Mouse (Mus musculus) forebrain, embryonic 16.5 days (tissue): ENCODE measurements at regions not wholly inside any gene's neighbourhood (a gene's known extent, or its start where the extent isn't known, plus 50 kb on each side); places are given as distances from the start of the nearest gene placed in this dataset.

Experiments
- ATAC-seq: fragments of 200-750 bp; cut with Nextera tagmentation; 2 replicates; pipeline ENCODE4 v1.8.0; 2017; ENCODE audit warnings: mild to moderate bottlenecking, moderate library complexity
- H3K27ac ChIP-seq: fragments of 300-500 bp; sonication (generic); 2 replicates; pipeline ENCODE4 v1.5.1; 2014; ENCODE audit warnings: low read length, control low read depth
- H3K27me3 ChIP-seq: fragments of 300-500 bp; sonication (generic); replicated peaks from 2 replicates; pipeline ENCODE4 v1.6.1; 2014; ENCODE audit warnings: low read length; ENCODE audit not compliant: control insufficient read depth, insufficient read depth
- H3K36me3 ChIP-seq: fragments of 300-500 bp; sonication (generic); 2 replicates; pipeline ENCODE4 v1.6.1; 2014; ENCODE audit not compliant: control insufficient read depth, insufficient read depth
- H3K4me1 ChIP-seq: fragments of 300-500 bp; sonication (generic); replicated peaks from 2 replicates; pipeline ENCODE4 v1.6.1; 2014; ENCODE audit warnings: low read length; ENCODE audit not compliant: control insufficient read depth, insufficient read depth
- H3K4me2 ChIP-seq: fragments of 300-500 bp; sonication (generic); 2 replicates; pipeline ENCODE4 v1.6.1; 2014; ENCODE audit warnings: mild to moderate bottlenecking, low read length, control low read depth
- H3K4me3 ChIP-seq: fragments of 300-500 bp; sonication (generic); replicated peaks from 2 replicates; pipeline ENCODE4 v1.5.1; 2014; ENCODE audit warnings: mild to moderate bottlenecking, low read length, control low read depth
- H3K9ac ChIP-seq: fragments of 300-500 bp; sonication (generic); replicated peaks from 2 replicates; pipeline ENCODE4 v1.6.1; 2014; ENCODE audit warnings: low read depth, low read length, control low read depth
- H3K9me3 ChIP-seq: fragments of 300-500 bp; sonication (generic); 2 replicates; pipeline ENCODE4 v1.6.1; 2016; ENCODE audit warnings: low read length; ENCODE audit not compliant: control insufficient read depth
- WGBS: fragments of 180-500 bp; shearing (Covaris S2); extraction: QIAGEN DNeasy Blood & Tissue Kit; methylation state at CpG from one replicate; pipeline ENCODE4 v1.1.7; 2014; 5-methylcytosine and 5-hydroxymethylcytosine counted together

DNA sequence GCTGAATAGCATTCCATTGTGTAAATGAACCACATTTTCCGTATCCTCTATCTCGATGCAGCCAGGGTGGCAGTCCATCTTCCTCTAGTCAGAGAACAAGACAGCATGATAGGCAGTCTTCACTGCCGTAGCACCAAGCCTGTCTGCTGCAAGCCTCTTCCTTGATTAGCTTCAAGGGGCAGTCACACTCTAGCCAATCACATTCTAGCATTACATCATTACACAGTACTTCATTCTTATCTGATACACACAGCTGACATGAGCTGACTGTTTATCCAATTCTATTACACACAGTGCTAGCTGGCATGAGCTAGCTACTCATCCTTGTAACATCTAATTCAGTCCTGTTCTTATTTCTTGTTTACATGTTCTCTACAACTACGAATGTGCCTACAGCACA, 156.6 kb downstream of the Gm21897 start:
- no peak overlapping the region for H3K9ac ChIP-seq
- H3K27me3 ChIP-seq: no peaks in the 10 kb centered on the region
- no peak overlapping the region for H3K27ac ChIP-seq
- H3K4me3 ChIP-seq: no peak overlapping the region
- no peak overlapping the region for H3K4me2 ChIP-seq
- no peaks in the 10 kb centered on the region for H3K9me3 ChIP-seq
- no peak for ATAC-seq
- no peaks in the 10 kb centered on the region for H3K4me1 ChIP-seq
- 89% methylated on average over 4 of the region's 4 CpGs for WGBS
- H3K36me3 ChIP-seq: no peaks in the 10 kb centered on the region

DNA sequence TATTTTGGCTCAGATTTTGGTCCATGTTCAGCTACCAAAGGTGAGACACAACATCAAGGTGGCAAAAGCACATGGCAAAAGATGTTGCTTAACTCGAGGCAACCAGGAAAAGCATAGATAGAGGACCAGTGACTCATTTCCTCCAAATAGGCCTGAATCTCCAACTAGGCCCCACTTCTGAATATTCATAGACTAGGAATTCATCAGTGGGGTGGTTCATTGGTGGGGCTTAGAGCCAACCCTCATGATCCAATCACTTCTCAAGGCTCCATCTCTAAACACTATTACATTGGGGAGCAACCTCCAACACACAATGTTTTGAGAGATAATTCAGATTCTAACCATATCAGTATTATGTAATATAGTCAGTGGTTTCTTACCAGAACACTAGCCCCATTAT, 161.6 kb downstream of the Gm21897 start:
- Histone ChIP-seq H3K4me2 (no peak overlapping the region), H3K9ac (no peak overlapping the region), H3K4me3 (no peak overlapping the region), H3K4me1 (no peaks in the 10 kb centered on the region), H3K9me3 (no peaks in the 10 kb centered on the region), H3K36me3 (no peaks in the 10 kb centered on the region), H3K27me3 (no peaks in the 10 kb centered on the region), H3K27ac (no peak overlapping the region)
- ATAC-seq: no peak
- WGBS: 67% methylated on average over 1 of the region's 1 CpGs

DNA sequence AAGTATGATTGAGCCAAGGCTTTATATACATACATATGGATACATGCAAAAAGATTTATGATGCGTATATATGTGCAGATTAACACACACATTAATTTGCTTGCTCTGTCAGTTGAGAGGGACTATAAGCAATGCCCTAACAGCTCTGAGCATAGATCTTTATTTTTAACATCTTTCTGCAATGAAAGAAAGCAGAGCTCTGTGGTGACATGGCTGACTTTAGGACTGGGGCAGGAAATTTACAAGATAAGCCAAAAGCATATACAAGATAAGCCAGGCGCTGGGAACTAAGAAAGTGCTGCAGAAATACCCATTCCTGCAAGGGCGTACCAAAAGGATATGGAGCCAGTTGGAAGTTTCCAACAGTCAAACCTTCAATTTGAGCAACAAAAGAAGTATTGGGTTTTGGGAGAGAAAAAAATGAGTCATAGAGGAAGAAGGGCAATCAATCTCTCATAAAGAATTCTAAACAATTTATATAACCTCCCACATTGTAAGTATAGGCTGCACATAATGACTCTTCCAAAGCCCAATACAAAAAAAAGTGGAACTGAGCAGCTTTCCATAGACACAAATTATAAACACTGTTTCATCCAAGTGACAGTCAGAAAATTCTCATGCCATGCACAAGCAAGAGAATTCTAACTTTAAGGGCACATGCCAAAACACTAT, 174.2 kb downstream of the Gm21897 start:
- H3K27ac ChIP-seq: no peak overlapping the region
- H3K4me1 ChIP-seq: no peaks in the 10 kb centered on the region
- 90% methylated on average over 3 of the region's 3 CpGs for WGBS
- no peak overlapping the region for H3K4me2 ChIP-seq
- no peaks in the 10 kb centered on the region for H3K27me3 ChIP-seq
- no peak overlapping the region for H3K9ac ChIP-seq
- ATAC-seq: no peak
- no peaks in the 10 kb centered on the region for H3K9me3 ChIP-seq
- H3K36me3 ChIP-seq: no peaks in the 10 kb centered on the region
- H3K4me3 ChIP-seq: no peak overlapping the region

DNA sequence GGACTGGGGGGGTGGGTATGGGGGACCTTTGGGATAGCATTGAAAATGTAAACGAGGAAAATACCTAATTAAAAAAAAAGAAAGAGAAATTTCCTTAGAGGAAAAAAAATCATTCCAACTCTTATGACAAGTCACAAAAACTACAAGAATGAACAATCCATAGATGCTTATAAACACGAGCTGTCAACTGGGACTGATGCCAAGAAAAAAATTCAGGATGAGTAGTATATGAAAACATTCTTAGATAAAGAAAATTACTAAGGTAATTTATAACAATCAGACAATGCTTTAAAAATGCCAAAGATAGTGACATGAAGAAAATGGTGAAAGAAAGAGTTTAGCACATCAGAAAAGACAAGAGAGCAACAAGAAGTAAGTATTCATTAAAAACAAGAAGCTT, 176.0 kb downstream of the Gm21897 start:
- no peak overlapping the region for H3K9ac ChIP-seq
- H3K4me3 ChIP-seq: no peak overlapping the region
- 62% methylated on average over 2 of the region's 2 CpGs for WGBS
- no peak overlapping the region for H3K27ac ChIP-seq
- no peak overlapping the region for H3K4me2 ChIP-seq
- no peaks in the 10 kb centered on the region for H3K36me3 ChIP-seq
- no peaks in the 10 kb centered on the region for H3K9me3 ChIP-seq
- H3K4me1 ChIP-seq: no peaks in the 10 kb centered on the region
- no peak for ATAC-seq
- no peaks in the 10 kb centered on the region for H3K27me3 ChIP-seq
